Mouse (Mus musculus) hindlimb bud, embryonic 11.5 days (tissue): ENCODE data around the gene Cd19.
"Not testable (repeated sequence)": the region's sequence is repeated elsewhere in the genome, so short reads cannot be mapped to it uniquely, and the experiment has no call there.

ENCODE experiments used
- DNase-seq: peaks from one replicate; pipeline ENCODE4 v3.0.0-alpha.2; 2012; ENCODE audit warnings: low read depth, low spot score; ENCODE audit errors: extremely low spot score

Gene Cd19

DNA sequence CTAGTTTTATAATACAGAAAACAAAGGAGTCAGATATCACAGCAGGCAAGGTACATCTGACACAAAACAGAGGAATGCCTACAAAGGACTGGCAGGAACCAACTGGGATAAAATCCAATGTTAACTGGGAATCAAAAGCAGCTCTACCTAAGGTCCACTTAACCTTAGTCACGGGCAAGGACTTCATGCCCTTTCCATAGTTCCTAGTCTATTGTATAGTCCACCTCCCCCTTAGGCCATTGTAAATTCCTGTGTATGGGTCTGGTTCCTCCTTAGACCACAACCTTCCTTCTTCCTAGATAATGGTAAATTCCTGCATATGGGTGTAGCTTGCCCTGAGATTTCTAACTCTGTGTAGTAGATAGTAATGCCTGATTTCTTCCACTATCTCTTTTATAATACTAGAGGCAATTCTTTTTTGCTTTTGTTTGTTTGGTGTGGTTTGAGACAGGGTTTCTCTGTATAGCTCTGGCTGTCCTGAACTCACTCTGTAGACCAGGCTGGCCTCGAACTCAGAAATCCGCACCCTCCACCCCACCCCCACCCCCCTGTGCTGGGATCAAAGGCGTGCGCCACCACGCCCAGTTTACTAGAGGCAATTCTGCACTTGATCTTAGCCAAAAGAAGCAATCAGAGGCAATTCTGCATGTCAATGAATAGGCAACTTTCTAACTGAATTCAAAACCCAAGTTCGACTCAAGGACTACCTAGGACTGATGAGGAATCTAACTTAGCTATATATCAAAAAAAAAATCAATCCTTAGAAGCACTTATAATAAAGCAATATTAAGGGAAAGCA is 22.4 kb downstream of the Cd19 start:
- not testable (repeated sequence) for DNase-seq

DNA sequence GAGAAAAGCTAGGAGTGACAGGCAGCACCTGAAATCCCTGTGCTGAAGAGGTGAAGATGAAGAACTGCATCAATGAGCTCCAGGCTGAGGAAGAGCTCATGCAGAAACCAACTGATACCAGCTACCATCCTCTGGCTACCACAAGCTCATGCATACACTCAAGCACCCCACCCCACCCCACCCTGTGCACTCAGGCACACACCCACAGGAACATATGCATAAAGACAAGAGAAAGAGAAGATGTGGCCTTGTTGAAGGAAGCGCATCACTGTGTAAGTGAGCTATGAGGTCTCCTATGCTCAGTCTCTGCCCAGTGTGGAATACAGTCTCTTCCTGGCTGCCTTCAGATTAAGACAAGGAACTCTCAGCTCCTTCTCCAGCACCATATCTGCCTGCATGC is 26.5 kb downstream of the Cd19 start:
- no peak for DNase-seq

GRCm38 (mm10) chr7:126383565-126383964 is 31.1 kb downstream of the Cd19 start:
- DNase-seq: no peak

- peak; percentile 94 for DNase-seq
Measured at GRCm38 (mm10) chr7:126377278-126378158, 37.2 kb downstream of the Cd19 start, which contains the start of gene Spns1. Gene Spns1, minus strand, starts transcription at chr7:126377450.

- no peak for DNase-seq
Measured at GRCm38 (mm10) chr7:126376903-126377277, 37.8 kb downstream of the Cd19 start.

GRCm38 (mm10) chr7:126375012-126375411 is 39.7 kb downstream of the Cd19 start:
- DNase-seq: no peak

- DNase-seq: no peak
Measured at GRCm38 (mm10) chr7:126374526-126374925, 40.2 kb downstream of the Cd19 start.

- DNase-seq: no peak
Measured at GRCm38 (mm10) chr7:126373007-126373406, 41.7 kb downstream of the Cd19 start.

GRCm38 (mm10) chr7:126369393-126369792 is 45.3 kb downstream of the Cd19 start, which contains the start of gene Lat:
Gene Lat, minus strand, starts transcription at chr7:126369570.
- DNase-seq: no peak

- DNase-seq: no peak
Measured at GRCm38 (mm10) chr7:126368367-126368766, 46.3 kb downstream of the Cd19 start.

DNA sequence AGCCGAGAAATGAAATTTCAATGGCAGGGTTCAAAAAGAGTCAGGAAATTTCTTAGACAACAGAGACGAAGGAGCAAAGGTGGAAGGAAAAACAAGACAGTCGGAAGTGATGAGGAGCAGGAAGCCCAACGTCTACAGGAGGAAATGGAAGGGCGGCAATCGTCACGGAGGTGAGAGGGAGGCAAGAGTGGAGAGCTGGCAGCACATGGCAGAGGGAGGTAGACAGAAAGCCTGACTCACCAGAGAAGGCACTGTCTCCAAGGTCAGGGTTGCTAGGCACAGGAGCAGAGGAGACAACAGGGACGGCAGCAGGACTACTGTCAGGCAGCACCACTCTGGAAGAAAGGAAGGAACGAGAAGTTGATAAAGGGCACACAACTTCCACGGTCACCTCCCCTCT is 47.1 kb downstream of the Cd19 start:
- DNase-seq: no peak

DNA sequence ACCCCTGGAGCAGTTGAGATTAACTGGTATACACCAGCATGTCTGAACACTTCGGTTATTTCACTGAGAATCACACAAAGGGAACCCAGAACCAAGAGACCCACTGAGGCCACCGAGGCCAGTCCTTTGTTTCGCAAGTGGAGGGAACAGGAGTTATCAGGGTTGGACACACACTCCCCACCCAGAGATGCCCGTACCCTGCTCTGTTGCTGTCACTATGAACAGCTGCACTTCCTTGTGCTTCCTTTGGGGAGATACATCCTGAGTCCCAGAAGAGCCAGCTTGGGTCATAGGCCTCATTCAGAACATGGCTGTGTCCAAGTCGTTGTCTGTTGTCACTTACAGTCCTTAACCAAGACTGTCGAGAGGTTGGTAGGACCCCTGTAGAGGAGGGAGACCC is 51.7 kb downstream of the Cd19 start:
- no peak for DNase-seq

DNA sequence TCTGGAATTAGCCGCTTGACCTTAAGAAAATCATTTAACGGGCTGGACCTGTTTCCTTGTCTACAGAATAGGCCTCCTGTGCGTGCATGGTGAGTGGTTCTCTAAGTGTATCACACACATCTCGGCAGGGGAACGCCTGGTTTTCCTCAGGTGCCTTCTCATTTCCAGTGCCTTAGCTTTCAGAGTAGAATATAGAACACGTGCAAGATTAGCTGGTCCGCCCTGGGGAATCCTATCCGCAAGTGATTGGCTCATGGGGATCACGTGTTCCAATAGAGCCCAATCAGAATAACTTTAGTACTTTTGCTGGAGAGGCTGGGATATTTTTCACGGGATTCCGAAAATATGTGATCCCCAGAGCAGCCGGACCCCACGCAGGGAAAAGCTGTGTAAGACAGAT is 55.6 kb downstream of the Cd19 start:
- DNase-seq: no peak
